Comparison of ENCODE assay signal across 10 mouse cellular contexts in genomic region chr3:85703141-85703882, GRCm38 (mm10).
DNase-seq lines count a peak whose midpoint lies in the region; ATAC-seq lines count a peak whose summit lies in the region.
"Had no signal": no experiment of that assay in that cellular context is flagged by ENCODE, and none has a peak within 500 bp of the region (broad histone marks: within the 10 kb centered on the region; RNA-seq: fewer than 3 reads in every experiment).

No protein-coding gene starts in this region.

- 37% methylated on average over 6 of the region's 6 CpGs for WGBS in hindbrain, embryonic 13.5 days
- WGBS in hindbrain, embryonic 14.5 days = 46% methylated on average over 6 of the region's 6 CpGs
- WGBS in neural tube, embryonic 13.5 days = 37% methylated on average over 6 of the region's 6 CpGs
- WGBS in neural tube, embryonic 15.5 days = 43% methylated on average over 6 of the region's 6 CpGs
- WGBS in liver, embryonic 11.5 days = 47% methylated on average over 6 of the region's 6 CpGs
- 64% methylated on average over 6 of the region's 6 CpGs for WGBS in limb, embryonic 10.5 days

- no peak overlapping the region for H3K4me2 ChIP-seq in hindbrain, embryonic 13.5 days
- no peak overlapping the region for H3K4me2 ChIP-seq in hindbrain, embryonic 14.5 days (replicated peaks)
- no peak overlapping the region for H3K4me2 ChIP-seq in neural tube, embryonic 13.5 days
- H3K4me2 ChIP-seq in neural tube, embryonic 15.5 days = no peak overlapping the region
- no peak overlapping the region for H3K4me2 ChIP-seq in liver, embryonic 11.5 days
- H3K4me2 ChIP-seq: limb, embryonic 12.5 days had no signal

- no peaks in the 10 kb centered on the region for H3K9me3 ChIP-seq in hindbrain, embryonic 13.5 days
- no peaks in the 10 kb centered on the region for H3K9me3 ChIP-seq in hindbrain, embryonic 14.5 days (ENCODE audit: control insufficient read depth, low read length)
- no peaks in the 10 kb centered on the region for H3K9me3 ChIP-seq in neural tube, embryonic 13.5 days
- no peaks in the 10 kb centered on the region for H3K9me3 ChIP-seq in neural tube, embryonic 15.5 days (replicated peaks)
- no peaks in the 10 kb centered on the region for H3K9me3 ChIP-seq in liver, embryonic 11.5 days (ENCODE audit: control insufficient read depth, low read length)
- no peaks in the 10 kb centered on the region for H3K9me3 ChIP-seq in limb, embryonic 10.5 days (replicated peaks)
- H3K9me3 ChIP-seq: limb, embryonic 12.5 days had no signal

- H3K27me3 ChIP-seq in hindbrain, embryonic 13.5 days = no peaks in the 10 kb centered on the region
- no peaks in the 10 kb centered on the region for H3K27me3 ChIP-seq in hindbrain, embryonic 14.5 days (ENCODE audit: control insufficient read depth, insufficient read depth, low read length)
- H3K27me3 ChIP-seq in neural tube, embryonic 13.5 days = no peaks in the 10 kb centered on the region
- no peaks in the 10 kb centered on the region for H3K27me3 ChIP-seq in neural tube, embryonic 15.5 days (replicated peaks)
- H3K27me3 ChIP-seq in liver, embryonic 11.5 days (replicated peaks; ENCODE audit: control insufficient read depth, insufficient read depth, low read length) = no peaks in the 10 kb centered on the region
- no peaks in the 10 kb centered on the region for H3K27me3 ChIP-seq in limb, embryonic 10.5 days (ENCODE audit: low read depth, poor library complexity, severe bottlenecking)

- peaks cover 11% of the 10 kb centered on the region; the same call in 1 of the 2 replicates for H3K4me1 ChIP-seq in hindbrain, embryonic 13.5 days (replicated peaks)
- no peaks in the 10 kb centered on the region for H3K4me1 ChIP-seq in hindbrain, embryonic 14.5 days (replicated peaks; ENCODE audit: control insufficient read depth, insufficient read depth, low read length)
- H3K4me1 ChIP-seq in neural tube, embryonic 13.5 days (replicated peaks) = peaks cover 5% of the 10 kb centered on the region
- H3K4me1 ChIP-seq in neural tube, embryonic 15.5 days = no peaks in the 10 kb centered on the region
- no peaks in the 10 kb centered on the region; the same call in 1 of the 2 replicates for H3K4me1 ChIP-seq in liver, embryonic 11.5 days (replicated peaks; ENCODE audit: control insufficient read depth, insufficient read depth, low read length)
- H3K4me1 ChIP-seq in limb, embryonic 10.5 days = no peaks in the 10 kb centered on the region
- H3K4me1 ChIP-seq: limb, embryonic 12.5 days had no signal

- DNase-seq in cerebellum, postnatal 4 days (ENCODE audit: low spot score in 2 of 2) = no peak
- no peak for DNase-seq in hindbrain, embryonic 14.5 days (ENCODE audit: low spot score)
- DNase-seq in liver, embryonic 11.5 days (ENCODE audit: low spot score) = no peak
- DNase-seq in limb, embryonic 10.5 days (ENCODE audit: low spot score) = no peak
- DNase-seq: kidney, adult 18-20 months had no signal

- no peak overlapping the region for H3K9ac ChIP-seq in hindbrain, embryonic 13.5 days
- H3K9ac ChIP-seq in hindbrain, embryonic 14.5 days = no peak overlapping the region
- H3K9ac ChIP-seq in neural tube, embryonic 13.5 days = no peak overlapping the region
- no peak overlapping the region for H3K9ac ChIP-seq in neural tube, embryonic 15.5 days (replicated peaks)
- no peak overlapping the region for H3K9ac ChIP-seq in liver, embryonic 11.5 days (ENCODE audit: low read depth, low read length)
- H3K9ac ChIP-seq: limb, embryonic 12.5 days had no signal

- no peak overlapping the region for H3K4me3 ChIP-seq in hindbrain, embryonic 13.5 days
- H3K4me3 ChIP-seq in hindbrain, embryonic 14.5 days (replicated peaks; ENCODE audit: low read length) = no peak overlapping the region
- no peak overlapping the region for H3K4me3 ChIP-seq in neural tube, embryonic 13.5 days
- no peak overlapping the region for H3K4me3 ChIP-seq in neural tube, embryonic 15.5 days (replicated peaks)
- no peak overlapping the region for H3K4me3 ChIP-seq in liver, embryonic 11.5 days (ENCODE audit: low read depth, low read length)
- H3K4me3 ChIP-seq in limb, embryonic 10.5 days = no peak overlapping the region
- H3K4me3 ChIP-seq: limb, embryonic 12.5 days had no signal

- H3K36me3 ChIP-seq in hindbrain, embryonic 13.5 days = no peaks in the 10 kb centered on the region
- no peaks in the 10 kb centered on the region for H3K36me3 ChIP-seq in hindbrain, embryonic 14.5 days (replicated peaks; ENCODE audit: control insufficient read depth, insufficient read depth)
- H3K36me3 ChIP-seq in neural tube, embryonic 13.5 days = no peaks in the 10 kb centered on the region
- no peaks in the 10 kb centered on the region for H3K36me3 ChIP-seq in neural tube, embryonic 15.5 days
- H3K36me3 ChIP-seq in liver, embryonic 11.5 days (ENCODE audit: control insufficient read depth, insufficient read depth, low read length) = no peaks in the 10 kb centered on the region
- H3K36me3 ChIP-seq in limb, embryonic 10.5 days = no peaks in the 10 kb centered on the region
- H3K36me3 ChIP-seq: limb, embryonic 12.5 days had no signal

- ATAC-seq in cerebellum, adult (ENCODE audit: insufficient number of reproducible peaks, low FRiP score, low TSS enrichment) = 0 out of 2 replicates have a peak, but pooled peaks have one; percentile 57
- ATAC-seq in hindbrain, embryonic 13.5 days (ENCODE audit: low FRiP score) = no peak
- ATAC-seq in hindbrain, embryonic 14.5 days (ENCODE audit: low FRiP score) = no peak
- peak; percentile 19; the same call in 1 of the 2 replicates for ATAC-seq in neural tube, embryonic 13.5 days (ENCODE audit: low read depth)
- ATAC-seq in neural tube, embryonic 15.5 days (ENCODE audit: low FRiP score) = no peak
- ATAC-seq in liver, embryonic 11.5 days (replicated peaks; ENCODE audit: low FRiP score) = no peak

- peak overlapping the region; percentile 6; the same call in 1 of the 2 replicates for H3K27ac ChIP-seq in hindbrain, embryonic 13.5 days
- no peak overlapping the region for H3K27ac ChIP-seq in hindbrain, embryonic 14.5 days
- no peak overlapping the region for H3K27ac ChIP-seq in neural tube, embryonic 13.5 days (replicated peaks)
- H3K27ac ChIP-seq in neural tube, embryonic 15.5 days (replicated peaks) = no peak overlapping the region
- no peak overlapping the region for H3K27ac ChIP-seq in liver, embryonic 11.5 days (ENCODE audit: low read depth, low read length)
- H3K27ac ChIP-seq in limb, embryonic 10.5 days = no peak overlapping the region
- H3K27ac ChIP-seq: limb, embryonic 12.5 days had no signal

Comparison
In these comparisons a context has a peak if more than half of its experiments do, and no peak if none do; other contexts are left out.
1. ATAC-seq: peak in cerebellum, adult (single experiment) and neural tube, embryonic 13.5 days (single experiment); none in hindbrain, embryonic 13.5 days (single experiment), hindbrain, embryonic 14.5 days (single experiment), neural tube, embryonic 15.5 days (single experiment) and liver, embryonic 11.5 days (single experiment).